Mouse (Mus musculus): Measurements from ENCODE around the gene Ska2. TPM values are rescaled to one million over a fixed set of nuclear protein-coding genes. Genes with fewer than 3 reads are reported as not detected.

Gene Ska2
- total RNA-seq (2022) = 1 to 10 TPM; 5.0 to 9.3 (median 7.2) TPM

GRCm38 (mm10) chr11:87108755-87109518 lies at the start of gene Ska2:
Ska2 (plus strand) TSS chr11:87109234.
- peak; percentile 98 for DNase-seq

DNA sequence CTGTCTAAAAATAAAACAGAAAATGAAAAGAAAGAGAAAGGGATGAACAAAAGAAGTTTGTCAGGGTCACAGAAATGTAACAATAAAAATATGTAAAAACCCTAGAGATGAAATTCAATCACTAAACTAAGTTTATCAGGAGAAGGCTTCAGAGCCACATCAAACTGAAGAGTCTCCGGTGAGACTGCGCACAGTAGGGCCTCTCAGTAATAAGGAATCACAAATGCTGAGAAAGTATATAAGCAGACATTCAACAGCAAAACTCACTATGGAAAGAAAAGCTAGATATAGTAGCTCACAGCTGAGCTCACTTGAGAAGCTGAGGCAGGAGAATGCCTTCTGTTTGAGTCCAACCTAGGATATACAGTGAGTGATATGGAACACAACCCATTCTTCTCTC lies 48.6 kb upstream of the Ska2 start:
- no peak for DNase-seq

DNA sequence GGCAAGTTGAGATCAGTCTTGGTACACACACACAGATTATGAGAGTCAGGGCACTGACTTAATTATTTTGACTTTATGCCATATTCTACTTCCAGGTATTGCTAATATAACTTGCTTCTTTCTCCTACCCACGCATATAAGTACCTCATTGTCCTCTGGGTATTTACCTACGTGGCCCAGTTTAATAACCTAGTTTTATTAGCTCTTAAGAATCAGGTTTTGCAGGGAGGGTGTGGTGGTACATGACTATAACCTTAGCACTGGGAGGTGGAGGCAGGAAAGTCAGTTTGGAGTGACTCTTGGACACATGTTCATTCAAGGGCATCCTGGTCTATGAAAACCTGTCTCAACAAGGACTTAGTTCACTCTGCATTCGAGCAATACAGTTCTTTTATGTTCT lies 46.9 kb upstream of the Ska2 start:
- no peak for DNase-seq

DNA sequence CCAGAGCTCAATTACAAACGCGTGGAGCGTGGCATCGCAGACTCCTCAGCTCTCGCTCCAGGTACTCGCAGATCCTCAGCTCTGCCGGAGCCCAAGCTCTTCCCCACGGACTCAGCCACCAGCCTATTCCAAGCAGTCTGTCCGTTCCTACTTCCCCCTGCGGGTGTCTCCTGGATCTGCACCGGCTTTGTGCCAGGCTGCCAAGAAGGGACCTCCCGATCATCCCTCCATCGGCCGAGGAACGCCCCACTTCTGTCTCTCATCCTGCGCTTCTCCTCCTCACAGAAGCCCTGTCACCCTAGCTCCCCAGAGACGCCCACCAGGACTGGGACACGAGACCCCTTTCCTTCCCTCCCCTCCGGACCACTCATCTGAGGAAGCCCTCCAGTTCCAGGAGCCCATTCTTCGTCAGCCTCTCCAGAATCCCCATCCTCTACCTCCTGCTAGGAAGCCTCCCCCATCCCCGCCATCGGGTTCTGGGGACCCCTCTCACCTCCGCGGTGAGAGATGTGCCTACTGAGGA lies 35.6 kb upstream of the Ska2 start:
- peak; percentile 36 for DNase-seq

DNA sequence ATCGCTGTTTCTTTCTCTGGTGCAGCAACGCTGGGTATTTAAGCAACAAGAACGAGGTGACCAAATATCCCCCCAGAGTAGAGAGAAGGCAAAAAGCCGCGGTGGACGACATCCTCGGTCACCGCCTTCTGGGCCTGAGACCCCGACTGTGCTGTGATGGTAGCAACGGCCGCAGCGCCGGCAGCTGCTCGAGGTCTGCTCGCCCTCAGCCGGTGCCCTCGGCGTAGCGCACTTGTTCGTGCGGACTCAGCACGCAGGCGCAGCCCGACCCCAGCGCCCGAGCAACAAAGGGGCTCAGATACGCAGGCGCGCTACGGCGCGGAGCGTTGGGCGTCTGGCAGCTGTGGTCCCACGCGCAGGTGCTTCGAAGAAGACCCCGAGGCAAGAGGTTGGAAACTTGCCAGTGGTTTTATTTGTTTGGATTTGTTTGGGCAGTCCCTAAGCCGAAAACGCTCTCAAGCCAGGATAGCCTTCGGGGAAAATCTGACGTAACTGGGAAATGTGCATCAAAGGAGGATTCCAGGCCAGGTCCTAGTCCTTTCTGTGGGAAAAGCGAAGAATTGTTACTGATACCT lies 35.1 kb upstream of the Ska2 start, which contains the start of gene Gdpd1:
Gene Gdpd1 (minus strand): TSS at position 197 of the 575 bp plus-strand sequence.
- peak; percentile 79 for DNase-seq

DNA sequence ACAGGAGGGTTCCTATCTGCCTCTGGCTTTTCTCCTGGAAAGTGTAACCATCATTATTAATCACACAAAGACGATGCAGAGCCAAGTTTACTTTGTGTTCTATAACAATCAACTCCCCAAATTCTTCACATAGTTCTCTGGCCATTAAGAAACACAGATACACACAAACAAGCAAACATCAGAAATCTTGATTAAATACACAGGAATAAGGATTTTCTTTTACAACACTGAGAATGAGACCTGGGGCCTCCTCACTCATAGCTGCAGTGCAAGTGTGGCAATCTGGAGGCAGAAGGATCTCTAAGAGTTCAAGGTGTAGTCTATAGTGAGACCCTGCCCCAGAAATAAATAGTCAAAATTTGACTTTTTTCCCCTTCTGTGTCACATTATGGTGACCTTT lies 25.3 kb upstream of the Ska2 start:
- no peak for DNase-seq

- DNase-seq = no peak
These were observed 23.6 kb upstream of the Ska2 start for GRCm38 (mm10) chr11:87085461-87085860.

DNA sequence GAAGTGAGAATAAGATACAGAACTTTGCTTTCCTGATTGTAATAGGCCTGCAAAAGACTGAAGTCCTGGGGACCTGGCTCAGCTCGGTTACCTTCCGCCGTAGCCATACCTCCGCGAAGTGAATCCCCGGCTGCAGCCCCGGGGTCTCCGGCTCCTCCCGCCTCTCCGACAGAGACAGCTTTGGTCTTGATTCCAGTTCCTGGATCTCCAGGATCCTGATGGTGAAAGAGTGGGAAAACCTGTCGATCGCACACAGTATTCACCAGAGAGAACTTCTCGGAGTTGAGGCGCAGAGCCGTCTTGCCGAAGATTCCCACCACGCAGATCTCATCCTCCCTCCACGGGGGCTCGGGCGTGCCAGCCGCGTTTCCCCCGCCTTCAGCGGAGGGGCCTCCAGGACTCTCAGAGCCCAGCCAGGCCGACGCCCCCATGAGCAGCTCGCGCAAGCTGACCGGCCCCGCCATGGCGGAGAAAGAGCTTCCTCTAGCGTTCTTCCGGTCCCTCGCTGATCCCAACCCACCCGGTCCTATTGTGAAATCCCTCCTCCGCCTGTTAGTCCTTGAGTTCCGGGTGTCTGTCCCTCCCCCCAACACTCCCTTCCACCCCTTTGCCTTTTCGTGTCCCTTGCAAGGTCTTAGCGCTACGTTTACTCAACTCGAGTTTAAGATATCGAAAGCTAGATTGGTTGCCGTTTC lies 22.6 kb upstream of the Ska2 start, which contains the start of gene Smg8:
Gene Smg8 (minus strand): TSS at position 485 of the 695 bp plus-strand sequence.
- DNase-seq = peak; percentile 84

DNA sequence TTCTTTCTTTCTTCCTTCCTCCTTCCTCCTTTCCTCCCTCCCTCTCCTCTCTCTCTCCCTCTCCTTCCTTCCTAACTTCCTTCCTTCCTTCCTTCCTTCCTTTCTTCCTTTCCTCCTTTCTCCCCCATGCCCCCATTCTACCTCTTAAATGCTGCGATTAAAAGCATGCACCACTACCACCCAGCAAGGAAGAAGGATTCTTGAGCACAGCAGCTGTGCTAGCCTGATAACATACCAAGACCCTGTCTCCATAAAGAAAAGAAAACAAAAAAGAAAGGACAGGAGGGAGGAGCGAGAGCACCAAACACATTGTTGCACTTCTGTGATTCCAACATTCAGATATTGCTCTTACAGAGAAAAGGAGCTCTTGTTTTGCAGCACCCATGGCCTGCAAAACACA lies 21.9 kb upstream of the Ska2 start:
- no peak for DNase-seq

- DNase-seq = no peak
These were observed 652 bp upstream of the Ska2 start, which contains the start of gene Prr11 for GRCm38 (mm10) chr11:87108409-87108754. Prr11 (minus strand) TSS chr11:87108708.

DNA sequence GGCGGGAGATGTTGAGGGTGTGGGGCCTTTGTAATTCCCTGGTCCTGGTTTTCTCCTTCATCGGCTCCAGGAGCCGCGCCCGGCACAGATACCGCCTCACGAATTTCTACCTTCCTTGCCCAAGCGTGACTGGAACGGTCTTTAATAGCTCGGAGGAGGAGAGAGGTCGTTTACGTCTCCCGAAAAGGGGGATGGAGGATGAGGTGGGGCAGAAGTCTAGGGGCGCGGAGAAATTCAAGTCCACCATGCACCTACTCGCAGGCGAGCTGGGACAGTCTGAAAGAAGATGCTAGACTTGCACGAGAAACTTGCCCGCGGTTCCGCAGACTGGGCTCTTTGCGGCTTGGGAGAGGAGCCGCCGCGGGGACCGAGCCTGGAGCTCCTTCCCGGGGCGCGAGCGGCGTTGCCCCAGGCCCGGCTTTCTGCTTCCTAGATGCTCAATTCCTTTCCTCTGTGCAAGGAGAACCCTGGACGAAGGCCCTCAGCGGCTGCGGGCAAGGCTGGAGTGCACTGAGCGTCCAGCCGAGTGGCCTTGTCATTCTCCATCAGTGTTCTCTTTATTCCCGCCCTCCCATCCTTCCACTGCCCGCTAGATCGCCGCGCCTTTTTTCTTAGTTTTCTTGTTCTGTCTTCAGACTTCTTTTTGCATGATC lies 611 bp downstream of the Ska2 start:
- DNase-seq = peak; percentile 10

DNA sequence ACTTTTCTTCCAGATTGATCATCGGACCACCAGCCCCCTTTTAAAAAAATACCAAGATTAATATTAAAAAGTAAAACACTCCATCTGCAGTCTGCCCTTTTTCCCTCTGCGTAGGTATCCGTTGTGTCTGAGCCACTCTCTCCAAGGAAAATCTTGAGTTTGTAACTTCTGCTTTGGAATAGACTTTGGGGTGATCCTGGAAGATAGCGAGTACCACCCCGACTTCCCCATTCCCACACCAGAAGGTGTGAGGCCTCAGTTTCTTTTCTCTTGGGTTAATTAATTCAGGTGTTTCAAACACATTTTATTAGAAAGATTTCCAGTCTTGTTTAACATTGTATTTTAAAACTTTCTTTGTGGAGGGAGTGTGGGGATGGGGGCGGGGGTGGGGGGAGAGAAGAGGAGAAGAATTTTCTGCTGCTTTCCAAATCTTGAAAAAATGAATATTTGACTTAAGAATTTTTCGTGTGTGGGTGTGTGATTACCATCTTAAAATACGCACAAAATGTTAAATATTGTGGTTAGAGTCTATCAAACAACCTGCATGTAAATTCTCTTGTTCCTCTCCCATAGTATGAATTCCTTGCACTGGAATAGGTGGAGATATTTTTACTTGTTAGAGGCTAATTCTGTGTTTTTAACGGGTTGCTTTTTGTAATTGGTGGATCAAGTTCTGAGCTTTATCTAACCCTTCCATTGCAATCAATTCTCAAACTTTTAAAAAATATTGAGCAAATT lies 1.3 kb downstream of the Ska2 start:
- no peak for DNase-seq

DNA sequence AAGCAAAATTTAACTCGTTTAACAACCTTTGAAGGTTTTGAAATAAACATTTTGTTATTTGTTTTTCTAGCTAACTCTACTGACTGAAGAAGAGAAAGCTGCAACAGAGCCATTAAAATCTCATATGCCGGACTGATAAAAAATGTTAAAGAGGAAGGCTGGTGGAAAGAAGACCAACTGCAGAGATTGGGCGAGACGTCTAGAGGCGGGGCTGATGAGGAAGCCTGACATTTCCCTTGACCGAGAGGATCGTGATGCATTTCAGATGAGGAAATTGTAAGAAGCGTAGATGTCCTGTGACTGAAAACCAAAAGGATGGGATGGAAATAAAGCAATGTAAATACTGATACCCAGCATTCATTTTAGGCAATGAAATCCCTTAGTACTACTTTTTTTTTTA lies 12.8 kb downstream of the Ska2 start:
- no peak for DNase-seq

GRCm38 (mm10) chr11:87125562-87125961 lies 16.5 kb downstream of the Ska2 start:
- no peak for DNase-seq

- DNase-seq = no peak
These were observed 17.3 kb downstream of the Ska2 start for GRCm38 (mm10) chr11:87126281-87126823.

- DNase-seq = peak; percentile 85
These were observed 18.1 kb downstream of the Ska2 start, which contains the start of gene Trim37 for GRCm38 (mm10) chr11:87126824-87127816. Trim37 (plus strand) TSS chr11:87127077.

DNA sequence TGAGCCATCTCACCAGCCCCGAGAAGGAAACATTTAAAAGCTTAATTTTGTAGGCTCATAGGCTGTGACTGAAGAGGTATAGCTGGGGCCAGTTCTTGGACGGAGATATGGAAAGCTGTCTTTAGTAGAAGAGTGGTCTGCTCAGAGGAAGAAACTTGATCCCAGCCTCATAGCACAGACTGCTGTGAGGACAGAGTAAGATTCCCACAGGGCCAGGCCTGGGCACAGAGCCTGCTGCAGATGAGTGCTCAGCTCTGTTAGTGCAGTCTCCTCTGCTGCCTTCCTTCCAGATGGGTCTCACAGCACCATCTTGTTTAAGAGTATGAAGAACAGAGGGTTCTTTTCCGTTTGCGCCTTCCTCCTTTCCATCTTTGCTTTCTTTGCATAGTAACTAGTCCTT lies 27.2 kb downstream of the Ska2 start:
- DNase-seq = no peak

- DNase-seq = no peak
These were observed 49.0 kb downstream of the Ska2 start for GRCm38 (mm10) chr11:87158012-87158411.

GRCm38 (mm10) chr11:87162687-87163086 lies 53.7 kb downstream of the Ska2 start:
- DNase-seq = no peak

DNA sequence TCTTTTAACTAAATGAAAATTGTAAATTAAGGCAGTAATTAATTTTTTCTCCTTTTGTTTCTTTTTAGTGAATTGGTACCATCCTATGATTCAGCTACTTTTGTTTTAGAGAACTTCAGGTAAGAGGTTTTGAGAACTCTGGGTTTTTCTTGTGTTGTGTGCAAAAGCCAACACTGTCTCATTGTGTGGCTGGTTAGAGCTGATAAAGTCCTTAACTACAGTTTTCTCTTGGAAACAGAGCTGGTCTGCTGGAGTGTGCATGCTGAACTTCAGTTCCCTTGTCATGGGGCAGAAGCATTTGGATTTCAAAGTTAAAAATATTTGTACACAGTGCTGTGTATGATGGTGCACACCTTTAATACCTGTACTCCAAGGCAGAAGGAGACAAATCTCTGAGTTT lies 54.7 kb downstream of the Ska2 start:
- no peak for DNase-seq

Measured in adrenal gland, adult 8-10 months (tissue).